Mouse (Mus musculus) thymus, adult 18-20 months (tissue): ENCODE data around the gene Gm20605.

ENCODE experiments used
- DNase-seq, 2 experiments: peaks; one replicate each; pipeline ENCODE4 v3.0.0; 2022; ENCODE audit warnings: mixed read lengths in 2 of 2

Gene Gm20605

GRCm38 (mm10) chr5:137628498-137629305 is at the start of gene Gm20605, which contains the start of the genes Fbxo24 and Lrch4:
Gm20605 (plus strand) TSS chr5:137629175.
Fbxo24 (minus strand) TSS chr5:137629002.
Lrch4 (plus strand) TSS chr5:137629121.
- peak; percentile 99 to 100 for DNase-seq

GRCm38 (mm10) chr5:137580246-137580645 is 48.7 kb upstream of the Gm20605 start:
- DNase-seq: no peak

GRCm38 (mm10) chr5:137582702-137583101 is 46.3 kb upstream of the Gm20605 start:
- DNase-seq: no peak

GRCm38 (mm10) chr5:137583670-137584169 is 45.3 kb upstream of the Gm20605 start:
- DNase-seq: no peak

- DNase-seq: peak in 1 of 2 experiments; percentile 49
Observed at GRCm38 (mm10) chr5:137584976-137585375, 44.0 kb upstream of the Gm20605 start.

- no peak for DNase-seq
Observed at GRCm38 (mm10) chr5:137590507-137590906, 38.5 kb upstream of the Gm20605 start.

GRCm38 (mm10) chr5:137595921-137596320 is 33.1 kb upstream of the Gm20605 start:
- no peak for DNase-seq

- peak in 1 of 2 experiments; percentile 48 for DNase-seq
Observed at GRCm38 (mm10) chr5:137596601-137597261, 32.2 kb upstream of the Gm20605 start.

- DNase-seq: no peak
Observed at GRCm38 (mm10) chr5:137597625-137598024, 31.4 kb upstream of the Gm20605 start.

- DNase-seq: no peak
Observed at GRCm38 (mm10) chr5:137598100-137598826, 30.7 kb upstream of the Gm20605 start.

- no peak for DNase-seq
Observed at GRCm38 (mm10) chr5:137599600-137599999, 29.4 kb upstream of the Gm20605 start.

- DNase-seq: no peak
Observed at GRCm38 (mm10) chr5:137600281-137600618, 28.7 kb upstream of the Gm20605 start.

- DNase-seq: peak; percentile 93 to 96
Observed at GRCm38 (mm10) chr5:137600619-137601364, 28.2 kb upstream of the Gm20605 start, which contains the start of gene Mospd3. Mospd3 (minus strand) TSS chr5:137601058.

GRCm38 (mm10) chr5:137601365-137601729 is 27.6 kb upstream of the Gm20605 start:
- DNase-seq: no peak

- DNase-seq: no peak
Observed at GRCm38 (mm10) chr5:137607860-137608653, 20.9 kb upstream of the Gm20605 start.

- DNase-seq: no peak
Observed at GRCm38 (mm10) chr5:137608654-137609190, 20.3 kb upstream of the Gm20605 start.

- no peak for DNase-seq
Observed at GRCm38 (mm10) chr5:137609292-137609691, 19.7 kb upstream of the Gm20605 start.

GRCm38 (mm10) chr5:137610056-137610455 is 18.9 kb upstream of the Gm20605 start:
- DNase-seq: no peak

- DNase-seq: no peak
Observed at GRCm38 (mm10) chr5:137610548-137611244, 18.3 kb upstream of the Gm20605 start.

GRCm38 (mm10) chr5:137611245-137611602 is 17.8 kb upstream of the Gm20605 start:
- no peak for DNase-seq

- DNase-seq: no peak
Observed at GRCm38 (mm10) chr5:137613076-137613475, 15.9 kb upstream of the Gm20605 start.
